Mouse (Mus musculus): ENCODE data around the gene Ubap1l. TPM values are rescaled to one million over a fixed set of nuclear protein-coding genes. Genes with fewer than 3 reads are reported as not detected.

The Ubap1l gene
- total and polyA plus RNA-seq, 2 experiments from 2014 or later, result 0.59 to 7.4 TPM

- Histone ChIP-seq H3K36me3 (ENCODE audit: insufficient read depth) (no peaks in the 10 kb centered on the region), H3K4me1 (ENCODE audit: insufficient read depth) (no peaks in the 10 kb centered on the region), H3K27ac (ENCODE audit: low read depth, low read length) (no peak overlapping the region), H3K9me3 (ENCODE audit: low read length) (no peaks in the 10 kb centered on the region), H3K4me2 (ENCODE audit: low read depth) (no peak overlapping the region), H3K27me3 (ENCODE audit: insufficient read depth, low read length) (no peaks in the 10 kb centered on the region), H3K4me3 (ENCODE audit: low read depth, low read length) (no peak overlapping the region), H3K9ac (no peak overlapping the region)
- 76% methylated on average over 5 of the region's 5 CpGs for WGBS
- no peak for TF ChIP-seq CTCF (IDR thresholded peaks at IDR 0.05; ENCODE audit: low read depth)
- no peak for ATAC-seq
- DNase-seq, result no peak
Observed at GRCm38 (mm10) chr9:65408871-65409295, 48.0 kb downstream of the Ubap1l start.

DNA sequence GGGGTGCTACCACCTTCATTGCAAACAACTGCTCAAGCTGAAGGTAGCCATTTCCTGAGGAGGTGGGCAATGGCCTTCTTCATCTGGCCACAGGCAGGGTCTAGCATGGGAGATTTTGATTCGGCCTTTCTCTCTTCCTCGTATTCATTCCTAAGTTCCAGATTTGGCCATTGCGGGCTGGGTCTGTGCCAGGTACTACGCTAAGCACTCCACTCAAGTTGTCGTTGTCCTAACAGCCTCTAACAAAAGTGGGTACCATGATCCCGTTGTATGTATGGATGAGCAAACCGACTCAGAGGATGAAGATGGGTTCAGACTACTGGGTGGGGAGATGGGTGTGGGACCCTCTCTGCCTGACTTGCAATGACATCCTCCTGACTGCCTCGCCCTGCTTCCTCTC lies 49.5 kb downstream of the Ubap1l start:
- no peak for DNase-seq
- 89% methylated on average over 8 of the region's 8 CpGs for WGBS
- TF ChIP-seq CTCF (IDR thresholded peaks at IDR 0.05; ENCODE audit: low read depth), result no peak
- Histone ChIP-seq H3K4me1 (ENCODE audit: insufficient read depth) (no peaks in the 10 kb centered on the region), H3K4me3 (ENCODE audit: low read depth, low read length) (no peak overlapping the region), H3K36me3 (ENCODE audit: insufficient read depth) (no peaks in the 10 kb centered on the region), H3K27me3 (ENCODE audit: insufficient read depth, low read length) (no peaks in the 10 kb centered on the region), H3K4me2 (ENCODE audit: low read depth) (no peak overlapping the region), H3K9ac (no peak overlapping the region), H3K27ac (ENCODE audit: low read depth, low read length) (no peak overlapping the region), H3K9me3 (ENCODE audit: low read length) (no peaks in the 10 kb centered on the region)
- ATAC-seq, result no peak

GRCm38 (mm10) chr9:65411326-65411725 lies 50.5 kb downstream of the Ubap1l start:
- no peak overlapping the region for H3K9ac ChIP-seq
- no peaks in the 10 kb centered on the region for H3K36me3 ChIP-seq (ENCODE audit: insufficient read depth)
- H3K27me3 ChIP-seq (ENCODE audit: insufficient read depth, low read length), result no peaks in the 10 kb centered on the region
- H3K4me2 ChIP-seq (ENCODE audit: low read depth), result no peak overlapping the region
- DNase-seq (no peak), ATAC-seq (no peak)
- no peak overlapping the region for H3K4me3 ChIP-seq (ENCODE audit: low read depth, low read length)
- no peak overlapping the region for H3K27ac ChIP-seq (ENCODE audit: low read depth, low read length)
- TF ChIP-seq CTCF (IDR thresholded peaks at IDR 0.05; ENCODE audit: low read depth), result no peak
- no peaks in the 10 kb centered on the region for H3K9me3 ChIP-seq (ENCODE audit: low read length)
- WGBS, result 75% methylated on average over 3 of the region's 3 CpGs
- no peaks in the 10 kb centered on the region for H3K4me1 ChIP-seq (ENCODE audit: insufficient read depth)

- no peak overlapping the region for H3K4me2 ChIP-seq (ENCODE audit: low read depth)
- H3K4me3 ChIP-seq (ENCODE audit: low read depth, low read length), result no peak overlapping the region
- 43% methylated on average over 3 of the region's 3 CpGs for WGBS
- no peak for DNase-seq
- no peak for ATAC-seq
- no peak overlapping the region for H3K27ac ChIP-seq (ENCODE audit: low read depth, low read length)
- H3K27me3 ChIP-seq (ENCODE audit: insufficient read depth, low read length), result no peaks in the 10 kb centered on the region
- H3K9me3 ChIP-seq (ENCODE audit: low read length), result no peaks in the 10 kb centered on the region
- H3K9ac ChIP-seq, result no peak overlapping the region
- H3K36me3 ChIP-seq (ENCODE audit: insufficient read depth), result no peaks in the 10 kb centered on the region
- H3K4me1 ChIP-seq (ENCODE audit: insufficient read depth), result no peaks in the 10 kb centered on the region
- TF ChIP-seq CTCF (IDR thresholded peaks at IDR 0.05; ENCODE audit: low read depth), result no peak
Observed at GRCm38 (mm10) chr9:65417738-65418137, 56.9 kb downstream of the Ubap1l start.

- Histone ChIP-seq H3K36me3 (ENCODE audit: insufficient read depth) (no peaks in the 10 kb centered on the region), H3K27ac (ENCODE audit: low read depth, low read length) (no peak overlapping the region), H3K4me1 (ENCODE audit: insufficient read depth) (no peaks in the 10 kb centered on the region), H3K9me3 (ENCODE audit: low read length) (no peaks in the 10 kb centered on the region), H3K4me3 (ENCODE audit: low read depth, low read length) (no peak overlapping the region), H3K9ac (no peak overlapping the region), H3K27me3 (ENCODE audit: insufficient read depth, low read length) (no peaks in the 10 kb centered on the region), H3K4me2 (ENCODE audit: low read depth) (no peak overlapping the region)
- TF ChIP-seq CTCF (IDR thresholded peaks at IDR 0.05; ENCODE audit: low read depth), result no peak
- no peak for ATAC-seq
- no peak for DNase-seq
- WGBS, result 78% methylated on average over 3 of the region's 3 CpGs
Observed at GRCm38 (mm10) chr9:65419633-65420032, 58.8 kb downstream of the Ubap1l start.

- H3K36me3 ChIP-seq (ENCODE audit: insufficient read depth), result no peaks in the 10 kb centered on the region
- H3K4me1 ChIP-seq (ENCODE audit: insufficient read depth), result no peaks in the 10 kb centered on the region
- no peak for TF ChIP-seq CTCF (IDR thresholded peaks at IDR 0.05; ENCODE audit: low read depth)
- H3K4me2 ChIP-seq (ENCODE audit: low read depth), result no peak within 1 kb of the TSS
- ATAC-seq (no peak), DNase-seq (no peak)
- H3K9me3 ChIP-seq (ENCODE audit: low read length), result no peaks in the 10 kb centered on the region
- no peak within 1 kb of the TSS for H3K4me3 ChIP-seq (ENCODE audit: low read depth, low read length)
- WGBS, result 83% methylated on average over 11 of the region's 11 CpGs
- H3K9ac ChIP-seq, result no peak within 1 kb of the TSS
- H3K27me3 ChIP-seq (ENCODE audit: insufficient read depth, low read length), result no peaks in the 10 kb centered on the region
- H3K27ac ChIP-seq (ENCODE audit: low read depth, low read length), result no peak within 1 kb of the TSS
Observed at GRCm38 (mm10) chr9:65422760-65423501, 62.1 kb downstream of the Ubap1l start, which contains the start of gene Slc51b. Slc51b (minus strand) TSS chr9:65422955.

- TF ChIP-seq CTCF (IDR thresholded peaks at IDR 0.05; ENCODE audit: low read depth), result no peak
- 60% methylated on average over 3 of the region's 3 CpGs for WGBS
- ATAC-seq, result no peak
Observed at GRCm38 (mm10) chr9:65424393-65424792, 63.6 kb downstream of the Ubap1l start.

More at GRCm38 (mm10) chr9:65424393-65424792, 63.6 kb downstream of the Ubap1l start:
- Histone ChIP-seq H3K4me3 (ENCODE audit: low read depth, low read length) (no peak overlapping the region), H3K4me1 (ENCODE audit: insufficient read depth) (no peaks in the 10 kb centered on the region), H3K27me3 (ENCODE audit: insufficient read depth, low read length) (no peaks in the 10 kb centered on the region), H3K9ac (no peak overlapping the region), H3K36me3 (ENCODE audit: insufficient read depth) (no peaks in the 10 kb centered on the region), H3K4me2 (ENCODE audit: low read depth) (no peak overlapping the region), H3K9me3 (ENCODE audit: low read length) (no peaks in the 10 kb centered on the region), H3K27ac (ENCODE audit: low read depth, low read length) (no peak overlapping the region)
- DNase-seq, result no peak

All from forebrain, postnatal 0 days (tissue).